Mouse (Mus musculus): ENCODE data around the gene Klf1. TPM values are rescaled to one million over a fixed set of nuclear protein-coding genes. Genes with fewer than 3 reads are reported as not detected.

Gene Klf1
- polyA plus RNA-seq, 1 experiment from 2014 or later = 494 TPM

- Histone ChIP-seq H3K4me3 (replicated peaks) (no peak overlapping the region), H3K4me2 (no peak overlapping the region), H3K27ac (no peak overlapping the region), H3K36me3 (no peaks in the 10 kb centered on the region), H3K9ac (no peak overlapping the region), H3K9me3 (replicated peaks) (no peaks in the 10 kb centered on the region), H3K4me1 (replicated peaks) (peaks cover 21% of the 10 kb centered on the region), H3K27me3 (peaks cover 60% of the 10 kb centered on the region)
- 27% methylated on average over 20 of the region's 20 CpGs for WGBS (ENCODE audit: insufficient replicate concordance)
- ATAC-seq (ENCODE audit: low read depth) (no peak), DNase-seq (no peak)
Measured at GRCm38 (mm10) chr8:84917781-84918180, 16.1 kb downstream of the Klf1 start.

DNA sequence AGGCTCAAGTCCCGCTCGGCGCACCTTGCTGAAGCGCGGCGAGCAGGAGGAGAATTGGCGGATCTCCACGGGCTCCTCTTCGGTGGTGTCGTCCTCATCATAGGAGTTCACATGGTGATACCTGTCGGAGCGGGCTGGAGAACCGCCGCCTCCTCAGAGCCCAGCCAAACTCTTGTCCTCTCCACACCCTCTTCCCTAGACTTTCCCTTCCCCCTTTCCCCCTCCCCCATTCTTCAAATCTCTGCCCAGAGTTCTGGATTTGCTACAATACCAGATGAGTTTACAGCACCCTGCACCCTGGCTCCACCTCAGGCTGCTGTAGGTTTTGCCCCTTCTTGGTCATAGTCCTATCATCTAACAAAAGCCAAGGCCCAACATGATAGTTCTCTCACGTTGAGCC is 16.9 kb downstream of the Klf1 start:
- Histone ChIP-seq H3K4me1 (replicated peaks) (peaks cover 12% of the 10 kb centered on the region), H3K4me3 (replicated peaks) (no peak overlapping the region), H3K4me2 (no peak overlapping the region), H3K27ac (no peak overlapping the region), H3K9me3 (replicated peaks) (no peaks in the 10 kb centered on the region), H3K36me3 (no peaks in the 10 kb centered on the region), H3K27me3 (peaks cover 61% of the 10 kb centered on the region), H3K9ac (no peak overlapping the region)
- 73% methylated on average over 15 of the region's 15 CpGs for WGBS (ENCODE audit: insufficient replicate concordance)
- no peak for ATAC-seq (ENCODE audit: low read depth)
- DNase-seq = no peak

DNA sequence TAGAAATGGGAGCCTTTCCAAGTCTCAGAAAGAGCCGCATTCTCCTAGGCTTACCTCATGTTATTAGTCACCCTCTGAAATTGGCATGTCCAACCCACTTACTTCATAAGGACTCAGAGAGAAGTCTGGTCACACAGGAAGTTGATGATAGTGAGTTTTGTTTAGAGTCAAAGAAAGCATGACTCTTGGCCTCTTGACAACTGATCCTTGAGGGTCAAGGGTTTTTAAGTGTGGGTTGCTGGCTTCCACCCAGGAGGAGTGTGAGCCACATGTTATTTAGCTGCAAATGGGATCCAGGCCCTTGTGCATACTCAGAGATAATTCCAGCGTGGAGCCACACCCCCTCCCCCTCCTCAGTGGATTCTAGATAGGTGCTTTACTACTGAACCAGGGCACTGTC is 19.9 kb downstream of the Klf1 start:
- Histone ChIP-seq H3K4me2 (no peak overlapping the region), H3K4me1 (replicated peaks) (0 out of 2 replicates have a peak, but pooled peaks cover 6% of the 10 kb centered on the region), H3K27ac (no peak overlapping the region), H3K9ac (no peak overlapping the region), H3K4me3 (replicated peaks) (no peak overlapping the region), H3K27me3 (peaks cover 65% of the 10 kb centered on the region), H3K9me3 (replicated peaks) (no peaks in the 10 kb centered on the region), H3K36me3 (no peaks in the 10 kb centered on the region)
- ATAC-seq (ENCODE audit: low read depth) = no peak
- no peak for DNase-seq
- 61% methylated on average over 2 of the region's 2 CpGs for WGBS (ENCODE audit: insufficient replicate concordance)

DNA sequence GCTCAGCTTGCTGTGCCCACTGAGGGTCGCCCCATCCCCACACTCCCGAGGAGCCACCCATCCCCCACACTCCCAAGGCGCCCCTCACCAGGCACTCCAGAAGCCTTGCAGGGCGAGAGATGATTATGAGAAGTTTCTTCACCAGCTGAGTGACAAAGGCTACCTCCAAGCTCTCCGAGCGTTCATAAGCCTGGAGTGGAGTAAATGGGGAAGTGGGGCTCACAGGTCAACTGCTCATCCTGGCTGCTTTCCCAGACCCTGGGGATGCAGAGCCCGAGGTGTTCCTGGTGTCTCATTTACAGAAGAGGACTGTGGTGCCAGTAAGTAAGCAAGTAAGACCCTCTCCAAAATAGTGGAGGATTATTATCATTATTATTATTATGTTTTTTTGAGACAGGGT is 23.8 kb downstream of the Klf1 start:
- H3K27me3 ChIP-seq = peaks cover 54% of the 10 kb centered on the region
- H3K4me3 ChIP-seq (replicated peaks) = no peak overlapping the region
- 48% methylated on average over 7 of the region's 7 CpGs for WGBS (ENCODE audit: insufficient replicate concordance)
- H3K9ac ChIP-seq = no peak overlapping the region
- H3K4me2 ChIP-seq = no peak overlapping the region
- H3K9me3 ChIP-seq (replicated peaks) = no peaks in the 10 kb centered on the region
- no peaks in the 10 kb centered on the region for H3K36me3 ChIP-seq
- DNase-seq (no peak), ATAC-seq (ENCODE audit: low read depth) (no peak)
- H3K27ac ChIP-seq = no peak overlapping the region
- H3K4me1 ChIP-seq (replicated peaks) = peaks cover 14% of the 10 kb centered on the region

DNA sequence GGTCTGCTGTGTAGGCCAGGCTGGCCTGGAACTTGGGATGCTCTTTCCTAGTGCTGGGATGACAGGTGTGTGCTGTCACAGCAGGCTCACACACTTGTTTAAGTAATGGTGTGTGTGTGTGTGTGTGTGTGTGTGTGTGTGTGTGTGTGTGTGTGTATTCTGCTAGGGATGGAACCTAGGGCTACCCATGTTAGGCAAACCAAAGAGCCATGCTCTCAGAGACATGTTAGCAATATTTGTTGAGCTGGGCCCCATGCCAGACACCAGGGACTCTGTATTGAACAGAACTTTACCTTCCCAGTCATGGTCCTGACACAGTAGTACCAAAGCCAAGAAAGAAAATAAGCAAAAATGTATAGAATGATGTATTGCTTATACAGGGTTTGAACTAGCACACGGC is 25.8 kb downstream of the Klf1 start:
- Histone ChIP-seq H3K9ac (no peak overlapping the region), H3K4me3 (replicated peaks) (no peak overlapping the region), H3K36me3 (no peaks in the 10 kb centered on the region), H3K4me1 (replicated peaks) (peaks cover 8% of the 10 kb centered on the region), H3K27me3 (peaks cover 70% of the 10 kb centered on the region), H3K9me3 (replicated peaks) (no peaks in the 10 kb centered on the region), H3K4me2 (no peak overlapping the region), H3K27ac (no peak overlapping the region)
- 56% methylated on average over 1 of the region's 1 CpGs for WGBS (ENCODE audit: insufficient replicate concordance)
- no peak for ATAC-seq (ENCODE audit: low read depth)
- DNase-seq = no peak

DNA sequence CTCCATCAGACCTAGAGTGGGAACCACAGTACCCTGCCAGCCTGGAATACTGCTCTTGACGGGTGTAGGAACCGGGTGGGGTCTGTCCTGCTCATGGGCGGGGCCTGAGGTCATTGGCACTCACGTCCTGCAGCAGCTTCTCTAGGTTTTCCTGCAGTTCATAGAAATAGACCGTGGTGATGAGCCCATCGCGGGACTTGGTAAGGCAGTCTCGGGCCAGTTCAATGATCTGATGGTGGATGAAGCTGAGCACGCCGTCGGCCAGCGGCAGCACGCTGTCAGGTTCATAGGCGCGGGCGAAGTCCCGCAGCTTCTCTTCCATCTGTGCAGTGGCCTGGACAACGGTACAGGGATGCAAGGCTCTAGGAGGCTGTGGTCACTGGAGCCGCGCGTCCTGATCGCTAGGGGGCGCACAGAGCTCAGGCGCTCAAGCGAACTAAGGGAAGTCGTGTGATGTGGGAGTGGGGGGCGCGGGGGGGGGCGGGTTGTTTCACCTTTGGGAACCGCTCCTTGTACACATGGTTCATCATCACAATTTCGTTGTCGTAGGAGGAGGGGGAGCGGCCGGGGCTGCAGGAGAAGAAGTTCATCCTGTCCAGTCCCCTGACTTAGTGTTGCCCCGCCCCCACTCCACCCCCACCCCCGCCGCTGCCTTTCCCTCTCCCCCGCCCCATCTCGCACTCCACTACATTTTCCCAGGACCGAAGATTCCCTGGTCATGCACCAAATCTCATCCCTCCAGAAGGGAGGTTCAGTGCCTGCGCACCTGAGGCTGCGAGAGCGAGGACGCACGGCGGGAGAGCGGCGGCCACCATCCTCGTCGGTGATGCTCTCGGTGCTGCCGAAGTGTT is 27.0 kb downstream of the Klf1 start:
- H3K4me2 ChIP-seq = peak overlapping the region; percentile 47
- H3K9me3 ChIP-seq (replicated peaks) = no peaks in the 10 kb centered on the region
- WGBS (ENCODE audit: insufficient replicate concordance) = 7% methylated on average over 47 of the region's 52 CpGs
- H3K27ac ChIP-seq = no peak overlapping the region
- H3K4me1 ChIP-seq (replicated peaks) = peaks cover 8% of the 10 kb centered on the region
- H3K27me3 ChIP-seq = peaks cover 74% of the 10 kb centered on the region
- DNase-seq (no peak), ATAC-seq (ENCODE audit: low read depth) (peak; percentile 67)
- H3K4me3 ChIP-seq (replicated peaks) = 0 out of 2 replicates have a peak overlapping the region, but pooled peaks have one; percentile 8
- H3K9ac ChIP-seq = no peak overlapping the region
- H3K36me3 ChIP-seq = no peaks in the 10 kb centered on the region

GRCm38 (mm10) chr8:84930582-84930981 is 28.9 kb downstream of the Klf1 start:
- Histone ChIP-seq H3K9ac (no peak overlapping the region), H3K4me3 (replicated peaks) (no peak overlapping the region), H3K27ac (no peak overlapping the region), H3K36me3 (no peaks in the 10 kb centered on the region), H3K9me3 (replicated peaks) (no peaks in the 10 kb centered on the region), H3K4me1 (replicated peaks) (peaks cover 21% of the 10 kb centered on the region), H3K27me3 (peaks cover 78% of the 10 kb centered on the region), H3K4me2 (no peak overlapping the region)
- WGBS (ENCODE audit: insufficient replicate concordance) = 77% methylated on average over 13 of the region's 13 CpGs
- no peak for ATAC-seq (ENCODE audit: low read depth)
- no peak for DNase-seq

- DNase-seq = no peak
- Histone ChIP-seq H3K4me3 (replicated peaks) (no peak overlapping the region), H3K4me1 (replicated peaks) (peaks cover 37% of the 10 kb centered on the region), H3K9ac (no peak overlapping the region), H3K4me2 (no peak overlapping the region), H3K27me3 (peaks cover 99% of the 10 kb centered on the region), H3K36me3 (no peaks in the 10 kb centered on the region), H3K27ac (no peak overlapping the region), H3K9me3 (replicated peaks) (no peaks in the 10 kb centered on the region)
- 68% methylated on average over 16 of the region's 16 CpGs for WGBS (ENCODE audit: insufficient replicate concordance)
- ATAC-seq (ENCODE audit: low read depth) = no peak
Measured at GRCm38 (mm10) chr8:84933767-84934559, 32.2 kb downstream of the Klf1 start.

- Histone ChIP-seq H3K27ac (no peak overlapping the region), H3K4me3 (replicated peaks) (no peak overlapping the region), H3K4me1 (replicated peaks) (peaks cover 36% of the 10 kb centered on the region), H3K9ac (no peak overlapping the region), H3K36me3 (no peaks in the 10 kb centered on the region), H3K27me3 (peaks cover 99% of the 10 kb centered on the region), H3K9me3 (replicated peaks) (no peaks in the 10 kb centered on the region), H3K4me2 (no peak overlapping the region)
- WGBS (ENCODE audit: insufficient replicate concordance) = 5% methylated on average over 15 of the region's 15 CpGs
- DNase-seq (no peak), ATAC-seq (ENCODE audit: low read depth) (no peak)
Measured at GRCm38 (mm10) chr8:84934860-84935259, 33.1 kb downstream of the Klf1 start.

DNA sequence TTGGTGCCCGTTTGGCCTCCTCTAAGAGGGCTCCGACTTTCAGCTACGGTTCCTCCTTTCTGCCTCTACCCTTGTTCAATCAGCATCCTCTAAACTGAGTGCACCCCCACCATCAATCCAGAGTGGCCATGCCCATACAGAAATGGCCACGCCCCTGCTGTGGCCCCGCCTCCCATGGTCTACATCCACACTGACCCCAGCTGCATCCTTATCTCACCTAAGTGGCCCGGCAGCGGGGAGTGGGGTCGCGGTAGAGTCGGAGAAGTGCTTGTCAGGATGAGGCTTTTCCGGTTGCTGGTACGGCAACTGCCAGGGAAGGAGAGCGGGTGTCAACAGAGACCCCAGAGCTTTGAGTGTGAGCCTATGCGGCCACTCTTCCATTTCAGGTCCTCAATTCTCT is 33.8 kb downstream of the Klf1 start:
- Histone ChIP-seq H3K4me2 (no peak overlapping the region), H3K9ac (no peak overlapping the region), H3K27me3 (peaks cover 98% of the 10 kb centered on the region), H3K4me3 (replicated peaks) (no peak overlapping the region), H3K27ac (no peak overlapping the region), H3K36me3 (no peaks in the 10 kb centered on the region), H3K9me3 (replicated peaks) (no peaks in the 10 kb centered on the region), H3K4me1 (replicated peaks) (peaks cover 36% of the 10 kb centered on the region)
- ATAC-seq (ENCODE audit: low read depth) = no peak
- 4% methylated on average over 14 of the region's 14 CpGs for WGBS (ENCODE audit: insufficient replicate concordance)
- no peak for DNase-seq

DNA sequence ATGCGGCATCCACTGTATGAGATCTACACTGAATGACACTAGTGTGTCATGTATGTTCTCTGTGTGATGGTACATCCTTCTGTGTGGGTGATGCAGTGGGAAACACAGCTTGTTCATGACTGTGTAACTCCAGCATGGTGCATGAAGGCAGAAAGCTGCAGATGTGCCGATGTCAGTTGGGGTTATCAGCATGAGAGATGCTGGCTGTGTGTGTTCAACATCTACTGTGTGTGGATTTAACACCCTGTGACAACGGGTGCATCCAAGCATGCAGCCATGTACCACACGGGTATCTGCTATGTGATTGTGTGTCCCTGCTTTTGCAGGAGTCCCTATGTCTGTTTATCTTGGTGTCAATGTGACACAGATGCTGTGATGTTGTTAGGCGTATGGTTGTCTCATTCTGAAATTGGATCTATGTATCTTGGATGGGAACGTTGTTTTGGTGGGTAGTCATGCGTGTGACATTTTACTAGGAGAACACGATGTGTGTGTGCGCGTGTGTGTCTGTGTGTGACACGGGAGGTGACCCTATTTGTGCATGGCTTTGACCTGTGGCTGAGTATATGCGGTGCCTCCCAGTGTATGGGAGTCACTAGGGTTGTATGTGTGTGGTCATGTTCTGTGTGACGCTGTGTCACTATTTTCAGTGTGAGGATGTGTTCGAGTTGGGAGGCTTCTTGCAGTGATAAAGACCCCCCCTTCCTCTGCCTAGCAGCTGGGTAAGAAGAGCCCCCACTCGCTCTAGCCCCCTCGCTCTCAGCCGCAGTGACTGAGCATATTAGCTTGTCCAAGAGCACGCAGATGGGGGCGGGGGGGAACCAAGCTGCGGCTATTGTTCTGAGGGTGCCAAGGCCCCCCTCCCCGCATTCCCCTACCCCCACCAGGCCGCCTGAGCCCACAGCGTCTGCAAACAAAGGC is 34.6 kb downstream of the Klf1 start:
- WGBS (ENCODE audit: insufficient replicate concordance) = 19% methylated on average over 23 of the region's 23 CpGs
- Histone ChIP-seq H3K36me3 (no peaks in the 10 kb centered on the region), H3K27me3 (peaks cover 98% of the 10 kb centered on the region), H3K4me1 (replicated peaks) (peaks cover 36% of the 10 kb centered on the region), H3K4me3 (replicated peaks) (peak overlapping the region; percentile 53), H3K27ac (no peak overlapping the region), H3K9ac (peak overlapping the region; percentile 47), H3K9me3 (replicated peaks) (no peaks in the 10 kb centered on the region), H3K4me2 (peak overlapping the region; percentile 72)
- ATAC-seq (ENCODE audit: low read depth) (no peak), DNase-seq (no peak)

Data from liver, embryonic 13.5 days (tissue).